Mouse (Mus musculus): ENCODE results near the gene Mapkap1. TPM values are rescaled to one million over a fixed set of nuclear protein-coding genes. Genes with fewer than 3 reads are reported as not detected.

Mapkap1 gene
- 50.5 to 78.1 TPM (median 59.5 TPM) in 4 replicates for total RNA-seq (2023; ENCODE audit: inconsistent age)

DNA sequence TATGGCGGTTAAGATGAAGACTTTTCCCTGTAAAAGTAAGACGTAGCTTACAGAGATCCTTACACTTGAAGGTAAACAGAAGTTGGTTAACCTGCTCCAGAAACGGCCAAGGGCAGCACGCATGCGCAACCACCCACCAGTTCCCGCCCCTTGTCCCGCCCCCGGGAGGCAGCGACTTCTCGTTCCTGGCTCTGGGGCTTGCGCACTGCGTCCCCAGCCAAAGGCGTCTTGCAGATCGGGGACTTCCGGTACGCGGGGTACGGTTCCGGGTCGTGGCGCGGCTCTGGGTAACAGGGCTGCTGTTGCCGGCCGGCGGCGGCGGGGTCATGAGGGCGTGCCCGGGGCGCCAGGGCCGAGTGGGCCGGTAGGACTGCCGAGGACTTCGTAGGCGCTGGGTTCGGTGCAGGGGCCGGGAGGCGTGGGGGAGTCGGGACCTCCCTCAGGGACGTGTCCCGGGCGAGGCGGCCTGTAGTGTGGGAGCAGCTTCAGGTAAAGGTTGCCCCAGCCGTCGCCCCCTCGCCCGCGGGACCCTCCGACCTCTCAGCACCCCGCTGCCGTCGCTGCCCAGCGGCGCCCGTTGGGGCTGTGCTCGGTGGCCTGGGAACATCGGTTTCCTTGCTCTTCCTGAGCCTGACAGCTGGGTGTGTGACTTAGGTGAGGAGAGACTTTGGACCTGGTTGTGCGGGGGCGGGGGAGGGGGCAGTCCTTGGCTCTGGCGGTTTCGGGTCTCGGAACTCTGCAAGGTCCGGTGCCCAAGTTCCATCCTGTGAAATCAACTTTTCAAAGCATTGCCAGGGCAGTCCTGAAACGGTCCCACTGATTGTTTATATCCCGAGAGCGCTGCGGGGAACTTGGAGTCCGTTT lies at the start of gene Mapkap1:
Gene Mapkap1 (plus strand): TSS at position 171 of the 864 bp plus-strand sequence.

DNA sequence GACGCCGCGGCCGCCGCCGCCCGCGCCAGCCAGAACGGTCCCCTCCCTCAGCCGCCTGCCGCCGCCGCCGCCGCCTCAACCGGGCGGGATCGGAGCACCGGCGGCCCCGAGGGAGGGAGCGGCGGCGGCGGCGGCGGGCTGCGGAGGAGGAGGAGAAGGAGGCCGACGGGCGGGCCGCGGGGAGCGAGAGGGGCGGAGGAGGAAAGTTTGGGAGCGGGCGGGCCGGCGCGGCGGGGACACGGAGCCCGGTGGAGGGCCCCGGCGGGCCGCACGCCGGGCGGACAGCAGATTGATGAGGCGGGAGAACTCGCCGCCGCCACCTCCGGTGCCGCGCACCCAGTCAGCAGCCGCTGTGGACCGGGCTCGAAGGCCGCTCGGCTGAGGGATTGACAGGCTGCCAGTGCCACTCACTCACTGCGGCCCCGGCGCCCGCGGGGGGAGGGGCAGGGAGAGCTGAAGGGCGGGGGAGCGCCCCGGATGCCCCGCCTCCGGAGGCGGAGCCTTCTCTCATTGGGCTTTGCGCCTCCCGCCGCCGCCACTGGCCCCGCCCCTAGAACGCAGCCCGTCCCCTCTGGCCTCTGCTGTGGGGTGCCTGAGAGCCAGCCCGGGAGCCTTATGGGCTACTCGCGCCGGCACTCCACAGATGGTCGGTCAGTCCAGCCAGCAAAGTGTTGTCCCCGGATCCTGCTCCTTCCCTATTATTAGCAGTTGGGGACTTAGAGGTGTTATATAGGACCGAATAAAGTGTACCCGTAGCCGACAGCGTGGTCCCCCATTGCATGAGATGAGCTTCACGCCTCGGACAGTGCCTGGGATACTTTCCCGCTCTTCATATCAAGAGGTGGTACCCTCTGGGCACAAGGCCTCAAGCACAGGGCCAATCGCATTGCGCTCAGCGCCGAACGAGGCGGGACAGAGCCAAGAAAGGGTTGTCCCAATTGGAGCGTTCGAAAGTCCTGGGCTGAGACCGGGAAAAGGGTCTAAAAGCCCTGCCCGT lies 34.0 kb upstream of the Mapkap1 start, which contains the start of gene Pbx3:
Gene Pbx3 (minus strand): TSS at position 838 of the 997 bp plus-strand sequence.

Other genes with a start within 250 kb of the Mapkap1 start
- gene Pbx3, start 33.6 kb upstream of the Mapkap1 start, total RNA-seq (2023; ENCODE audit: inconsistent age), result 4.9 to 6.3 TPM (median 5.2 TPM) in 4 replicates